10 mouse cellular contexts compared by ENCODE assay signal in genomic region chr19:44312007-44312360, GRCm38 (mm10). TPM values are rescaled to one million over a fixed set of nuclear protein-coding genes. Genes with fewer than 3 reads are reported as not detected.
A peak's percentile ranks its signal among the peaks of the same experiment; 100 is the strongest.
DNase-seq lines count a peak whose midpoint lies in the region; ATAC-seq and TF ChIP-seq lines count a peak whose summit lies in the region.
"Had no signal": no experiment of that assay in that cellular context is flagged by ENCODE, and none has a peak within 500 bp of the region (broad histone marks: within the 10 kb centered on the region; RNA-seq: fewer than 3 reads in every experiment).

No protein-coding gene starts in this region.

- H3K9me3 ChIP-seq in forebrain, embryonic 15.5 days = no peaks in the 10 kb centered on the region
- H3K9me3 ChIP-seq in forebrain, embryonic 10.5 days = no peaks in the 10 kb centered on the region
- no peaks in the 10 kb centered on the region for H3K9me3 ChIP-seq in lung, embryonic 16.5 days (ENCODE audit: control insufficient read depth, low read length)
- no peaks in the 10 kb centered on the region for H3K9me3 ChIP-seq in lung, postnatal 0 days (ENCODE audit: low read length)
- H3K9me3 ChIP-seq: G1E; liver, embryonic 15.5 days had no signal

- no peak for TF ChIP-seq EP300 in lung, postnatal 0 days (IDR thresholded peaks at IDR 0.05)

- TF ChIP-seq CTCF in lung, postnatal 0 days (IDR thresholded peaks at IDR 0.05) = no peak

- no peak overlapping the region for H3K4me2 ChIP-seq in forebrain, embryonic 15.5 days (replicated peaks)
- no peak overlapping the region for H3K4me2 ChIP-seq in lung, embryonic 16.5 days (ENCODE audit: low read depth, low read length)
- H3K4me2 ChIP-seq in lung, postnatal 0 days (replicated peaks; ENCODE audit: low read depth, low read length) = no peak overlapping the region
- H3K4me2 ChIP-seq: liver, embryonic 15.5 days had no signal

- 12% methylated on average over 4 of the region's 4 CpGs for WGBS in forebrain, embryonic 15.5 days
- WGBS in forebrain, embryonic 10.5 days = 33% methylated on average over 4 of the region's 4 CpGs
- 30% methylated on average over 4 of the region's 4 CpGs for WGBS in lung, embryonic 16.5 days
- 23% methylated on average over 4 of the region's 4 CpGs for WGBS in lung, postnatal 0 days

- no peak overlapping the region for H3K4me3 ChIP-seq in forebrain, embryonic 15.5 days
- no peak overlapping the region for H3K4me3 ChIP-seq in forebrain, embryonic 10.5 days
- no peak overlapping the region for H3K4me3 ChIP-seq in lung, embryonic 16.5 days (ENCODE audit: low read length)
- no peak overlapping the region for H3K4me3 ChIP-seq in lung, postnatal 0 days (ENCODE audit: low read depth, low read length)
- H3K4me3 ChIP-seq: liver, embryonic 15.5 days had no signal

- H3K9ac ChIP-seq in forebrain, embryonic 15.5 days (replicated peaks) = no peak overlapping the region
- no peak overlapping the region for H3K9ac ChIP-seq in lung, embryonic 16.5 days (ENCODE audit: low read length)
- H3K9ac ChIP-seq in lung, postnatal 0 days (replicated peaks; ENCODE audit: low read depth) = no peak overlapping the region
- H3K9ac ChIP-seq: liver, embryonic 15.5 days had no signal

- H3K36me3 ChIP-seq in forebrain, embryonic 15.5 days = peaks cover 15% of the 10 kb centered on the region
- H3K36me3 ChIP-seq in forebrain, embryonic 10.5 days (replicated peaks) = peaks cover 25% of the 10 kb centered on the region
- peaks cover 9% of the 10 kb centered on the region for H3K36me3 ChIP-seq in lung, embryonic 16.5 days (ENCODE audit: control insufficient read depth, insufficient read depth, low read length)
- 0 out of 2 replicates have a peak, but pooled peaks cover 3% of the 10 kb centered on the region for H3K36me3 ChIP-seq in lung, postnatal 0 days (ENCODE audit: insufficient read depth, low read length)

- peaks cover 28% of the 10 kb centered on the region for H3K4me1 ChIP-seq in forebrain, embryonic 15.5 days
- H3K4me1 ChIP-seq in forebrain, embryonic 10.5 days = peaks cover 49% of the 10 kb centered on the region
- peaks cover 16% of the 10 kb centered on the region for H3K4me1 ChIP-seq in lung, embryonic 16.5 days (replicated peaks; ENCODE audit: control insufficient read depth, insufficient read depth, low read length)
- H3K4me1 ChIP-seq in lung, postnatal 0 days (ENCODE audit: insufficient read depth, low read depth, low read length) = peaks cover 10% of the 10 kb centered on the region; the same call in 1 of the 2 replicates

- ATAC-seq in forebrain, embryonic 15.5 days (replicated peaks) = no peak
- ATAC-seq in lung, embryonic 16.5 days (ENCODE audit: low read depth) = no peak
- no peak for ATAC-seq in lung, postnatal 0 days

- H3K27me3 ChIP-seq in forebrain, embryonic 15.5 days = no peaks in the 10 kb centered on the region
- H3K27me3 ChIP-seq in forebrain, embryonic 10.5 days (ENCODE audit: poor library complexity, severe bottlenecking) = no peaks in the 10 kb centered on the region
- H3K27me3 ChIP-seq in lung, embryonic 16.5 days (ENCODE audit: control insufficient read depth, insufficient read depth, low read depth, low read length) = no peaks in the 10 kb centered on the region
- no peaks in the 10 kb centered on the region for H3K27me3 ChIP-seq in lung, postnatal 0 days (replicated peaks; ENCODE audit: insufficient read depth, low read length)
- H3K27me3 ChIP-seq: liver, embryonic 15.5 days had no signal

- H3K27ac ChIP-seq in forebrain, embryonic 15.5 days (replicated peaks) = peak overlapping the region; percentile 19; the same call in 1 of the 2 replicates
- H3K27ac ChIP-seq in forebrain, embryonic 10.5 days = no peak overlapping the region
- H3K27ac ChIP-seq in lung, embryonic 16.5 days (ENCODE audit: low read length) = 0 out of 2 replicates have a peak overlapping the region, but pooled peaks have one; percentile 34
- H3K27ac ChIP-seq in lung, postnatal 0 days (ENCODE audit: low read length) = no peak overlapping the region
- H3K27ac ChIP-seq: liver, embryonic 15.5 days had no signal

- DNase-seq in forebrain, embryonic 10.5 days (ENCODE audit: extremely low spot score, low spot score) = no peak
- DNase-seq in lung, postnatal 0 days (ENCODE audit: low spot score) = no peak
- peak; percentile 24 to 32 for DNase-seq in kidney, adult 8-10 months
- DNase-seq in telencephalon, adult 2 months (ENCODE audit: low read depth, low spot score) = peak; percentile 83
- DNase-seq in ovary, postnatal 10 days (ENCODE audit: low spot score) = no peak
- no peak for DNase-seq in gastrocnemius, postnatal 10 days

RNA-seq across cellular contexts. Expression of gene Scd2, which starts 18.5 kb away (rescaled TPM):
- 253 and 267 TPM in 2 replicates for polyA plus RNA-seq in forebrain, embryonic 15.5 days (2015; fragmentation: Nextera tagmentation; extraction: Ambion mirVana)
- polyA plus RNA-seq in forebrain, embryonic 10.5 days (2016; fragmentation: Nextera tagmentation; extraction: Ambion mirVana) = 369 and 403 TPM in 2 replicates
- polyA plus RNA-seq in lung, embryonic 16.5 days (2015; fragmentation: Nextera tagmentation; extraction: Ambion mirVana) = 225 and 232 TPM in 2 replicates
- 99.3 and 118 TPM in 2 replicates for polyA plus RNA-seq in lung, postnatal 0 days (2015; fragmentation: Nextera tagmentation; extraction: Ambion mirVana)
- total RNA-seq in gastrocnemius, postnatal 10 days (2021) = 10 to 100 TPM; 55.2 to 56.7 TPM

RNA-seq across cellular contexts. Expression of gene Scd4, which starts 20.9 kb away (rescaled TPM):
- polyA plus RNA-seq in forebrain, embryonic 15.5 days (2015; fragmentation: Nextera tagmentation; extraction: Ambion mirVana) = 0.15 and 0.23 TPM in 2 replicates
- polyA plus RNA-seq in forebrain, embryonic 10.5 days (2016; fragmentation: Nextera tagmentation; extraction: Ambion mirVana) = 0.06 TPM in 1 of 2 replicates, not detected in the other
- polyA plus RNA-seq in lung, embryonic 16.5 days (2015; fragmentation: Nextera tagmentation; extraction: Ambion mirVana) = 0.40 and 0.49 TPM in 2 replicates
- 0.53 and 0.60 TPM in 2 replicates for polyA plus RNA-seq in lung, postnatal 0 days (2015; fragmentation: Nextera tagmentation; extraction: Ambion mirVana)
- total RNA-seq in gastrocnemius, postnatal 10 days (2021) = under 1 TPM; 0.33 to 0.61 TPM
- polyA plus RNA-seq: liver, embryonic 15.5 days had no signal

Comparison
In these comparisons a context has a peak if more than half of its experiments do, and no peak if none do; other contexts are left out.
1. H3K27ac ChIP-seq: peak in forebrain, embryonic 15.5 days (single experiment) and lung, embryonic 16.5 days (single experiment); none in forebrain, embryonic 10.5 days (single experiment) and lung, postnatal 0 days (single experiment).
2. DNase-seq: peak in kidney, adult 8-10 months (2 of 2) and telencephalon, adult 2 months (single experiment); none in forebrain, embryonic 10.5 days (single experiment), lung, postnatal 0 days (single experiment), ovary, postnatal 10 days (single experiment) and gastrocnemius, postnatal 10 days (single experiment).